Mouse (Mus musculus) left cerebral cortex, postnatal 36 days (tissue): ENCODE results near the gene 5830411N06Rik. TPM values are rescaled to one million over a fixed set of nuclear protein-coding genes. Genes with fewer than 3 reads are reported as not detected.

Source experiments
- DNase-seq, 2 experiments: peaks; one replicate each; pipeline ENCODE4 v3.0.0; 2021 to 2022; ENCODE audit warnings: low spot score in 2 of 2, mixed read lengths in 1 of 2
- intact Hi-C: fragments of 180-260 bp; cut with DNase I; formaldehyde crosslinking; loops from one replicate; pipeline ENCODE4 v1.15.1; 2025
- total RNA-seq, 2 experiments: library from RNA; stranded (reverse); gene quantifications; 2 replicates each; pipeline ENCODE4 v1.2.3; 2021

Gene 5830411N06Rik
- total RNA-seq, 2 experiments from 2014 or later: not detected

GRCm38 (mm10) chr7:140329766-140330304, 82.8 kb downstream of the 5830411N06Rik start:
- intact Hi-C loops: no loop called here
- DNase-seq: no peak

- intact Hi-C loops: no loop called here
- no peak for DNase-seq
Measured at GRCm38 (mm10) chr7:140333717-140334116, 86.6 kb downstream of the 5830411N06Rik start, which contains the start of gene Olfr527. Gene Olfr527 (plus strand): TSS chr7:140334017.

Other genes with a start within 250 kb of the 5830411N06Rik start
- 10 to 100 TPM; 20.8 to 24.4 TPM for gene Zfp511, start 210.9 kb upstream of the 5830411N06Rik start, total RNA-seq
- gene Tubgcp2, start 210.6 kb upstream of the 5830411N06Rik start, total RNA-seq: 10 to 100 TPM; 35.3 to 36.9 TPM
- gene Msx3, start 198.2 kb upstream of the 5830411N06Rik start, total RNA-seq: under 1 TPM; 0.20 to 0.25 TPM
- 100 to 1,000 TPM; 191 TPM for gene Caly, start 164.7 kb upstream of the 5830411N06Rik start, total RNA-seq
- not detected for gene Prap1, start 153.9 kb upstream of the 5830411N06Rik start, total RNA-seq
- gene Fuom, start 144.8 kb upstream of the 5830411N06Rik start, total RNA-seq: 10 to 100 TPM; 47.5 to 52.8 TPM
- 1 to 10 TPM; 5.6 TPM for gene Paox, start 131.5 kb upstream of the 5830411N06Rik start, total RNA-seq
- gene Echs1, start 130.8 kb upstream of the 5830411N06Rik start, total RNA-seq: 10 to 100 TPM; 51.0 to 53.0 TPM
- 10 to 100 TPM; 20.8 to 20.9 TPM for gene Mtg1, start 109.7 kb upstream of the 5830411N06Rik start, total RNA-seq
- gene Sprn, start 92.4 kb upstream of the 5830411N06Rik start, total RNA-seq: 100 to 1,000 TPM; 141 to 186 TPM
- not detected for gene Olfr522, start 82.5 kb upstream of the 5830411N06Rik start, total RNA-seq
- gene Olfr523, start 74.1 kb upstream of the 5830411N06Rik start, total RNA-seq: not detected
- not detected for gene Olfr524, start 41.3 kb upstream of the 5830411N06Rik start, total RNA-seq
- not detected for gene Cd163l1, start 29.0 kb upstream of the 5830411N06Rik start, total RNA-seq
- not detected for gene Olfr525, start 73.6 kb downstream of the 5830411N06Rik start, total RNA-seq
- not detected for gene Olfr527, start 86.7 kb downstream of the 5830411N06Rik start, total RNA-seq
- not detected for gene Olfr60, start 114.4 kb downstream of the 5830411N06Rik start, total RNA-seq
- gene Olfr530, start 129.0 kb downstream of the 5830411N06Rik start, total RNA-seq: not detected
- not detected for gene Olfr531, start 155.6 kb downstream of the 5830411N06Rik start, total RNA-seq
- not detected for gene Olfr532, start 174.4 kb downstream of the 5830411N06Rik start, total RNA-seq
- gene Olfr533, start 216.1 kb downstream of the 5830411N06Rik start, total RNA-seq: not detected
- gene Olfr535, start 236.9 kb downstream of the 5830411N06Rik start, total RNA-seq: not detected